Mouse (Mus musculus) neural tube, embryonic 12.5 days (tissue): Measurements from ENCODE around the gene Tsen2. TPM values are rescaled to one million over a fixed set of nuclear protein-coding genes. Genes with fewer than 3 reads are reported as not detected.

Source experiments
- ATAC-seq: fragments of 200-750 bp; cut with Nextera tagmentation; 2 replicates; pipeline ENCODE4 v1.8.0; 2017; ENCODE audit warnings: low read depth, mild to moderate bottlenecking, moderate TSS enrichment, moderate library complexity; ENCODE audit not compliant: low FRiP score
- H3K27ac ChIP-seq: fragments of 300-500 bp; sonication (generic); 2 replicates; pipeline ENCODE4 v1.5.1; 2016
- H3K27me3 ChIP-seq: fragments of 300-500 bp; sonication (generic); replicated peaks from 2 replicates; pipeline ENCODE4 v1.6.1; 2016; ENCODE audit warnings: mild to moderate bottlenecking
- H3K36me3 ChIP-seq: fragments of 300-500 bp; sonication (generic); 2 replicates; pipeline ENCODE4 v1.6.1; 2016; ENCODE audit warnings: mild to moderate bottlenecking
- H3K4me1 ChIP-seq: fragments of 300-500 bp; sonication (generic); 2 replicates; pipeline ENCODE4 v1.6.1; 2016
- H3K4me2 ChIP-seq: fragments of 300-500 bp; sonication (generic); replicated peaks from 2 replicates; pipeline ENCODE4 v1.6.1; 2016; ENCODE audit warnings: mild to moderate bottlenecking
- H3K4me3 ChIP-seq: fragments of 300-500 bp; sonication (generic); 2 replicates; pipeline ENCODE4 v1.5.1; 2016
- H3K9ac ChIP-seq: fragments of 300-500 bp; sonication (generic); 2 replicates; pipeline ENCODE4 v1.6.1; 2016; ENCODE audit warnings: mild to moderate bottlenecking
- H3K9me3 ChIP-seq: fragments of 300-500 bp; sonication (generic); 2 replicates; pipeline ENCODE4 v1.6.1; 2016; ENCODE audit warnings: mild to moderate bottlenecking
- WGBS: fragments of 180-500 bp; shearing (Covaris S2); methylation state at CpG from one replicate; pipeline ENCODE4 v1.1.7; 2016; 5-methylcytosine and 5-hydroxymethylcytosine counted together
- polyA plus RNA-seq: library from polyadenylated mRNA; unstranded; fragments of >200 nt; fragmentation: Nextera tagmentation; extraction: Ambion mirVana; gene quantifications from 2 replicates; pipeline ENCODE4 v1.2.1, GENCODE M21; 2016

Gene Tsen2
- polyA plus RNA-seq, 1 experiment from 2014 or later = 28.2 TPM

DNA sequence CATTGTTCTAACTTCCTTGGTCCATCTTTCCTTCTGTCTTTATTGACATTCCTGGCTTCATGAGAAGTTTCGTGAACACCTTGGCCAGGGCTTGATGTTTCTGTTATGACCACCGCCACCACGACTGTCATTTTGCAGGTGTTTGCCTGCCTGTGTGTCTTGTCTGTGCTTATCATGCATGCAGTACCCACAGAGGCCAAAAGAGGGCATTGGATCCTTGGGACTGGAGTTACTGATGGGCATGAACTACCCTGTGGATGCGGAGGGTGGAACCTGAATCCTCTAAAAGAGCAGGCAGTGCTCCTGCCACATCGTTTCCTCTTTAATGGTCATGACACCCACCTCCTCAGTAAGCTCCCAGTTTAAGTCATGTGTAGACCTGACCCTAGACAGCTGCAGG is 1.8 kb downstream of the Tsen2 start:
- Histone ChIP-seq H3K4me2 (no peak overlapping the region), H3K4me3 (no peak overlapping the region), H3K27ac (no peak overlapping the region), H3K4me1 (peaks cover 6% of the 10 kb centered on the region), H3K27me3 (no peaks in the 10 kb centered on the region), H3K9me3 (no peaks in the 10 kb centered on the region), H3K36me3 (peaks cover 25% of the 10 kb centered on the region), H3K9ac (no peak overlapping the region)
- WGBS = 87% methylated on average over 5 of the region's 5 CpGs
- no peak for ATAC-seq

DNA sequence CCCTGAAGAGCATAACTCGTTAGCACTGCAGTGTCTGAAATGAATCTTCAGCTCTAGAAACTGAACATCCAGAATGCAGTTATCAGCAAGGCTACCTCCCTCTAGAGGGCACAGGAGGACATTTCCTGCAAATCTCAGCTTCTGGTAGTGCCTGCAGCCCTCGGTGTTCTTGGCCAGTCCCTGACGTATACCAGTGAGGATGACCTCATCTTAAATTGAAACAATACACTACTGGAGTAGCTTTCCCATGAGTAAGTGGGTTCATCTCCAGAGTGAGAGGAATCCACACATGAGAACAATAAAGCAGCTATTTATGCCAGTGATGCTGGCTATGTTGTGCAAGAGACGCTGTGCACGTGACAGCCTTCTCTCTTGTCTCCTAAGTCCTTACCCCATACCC is 11.0 kb downstream of the Tsen2 start:
- Histone ChIP-seq H3K9ac (no peak overlapping the region), H3K4me1 (no peaks in the 10 kb centered on the region), H3K4me3 (no peak overlapping the region), H3K27ac (no peak overlapping the region), H3K27me3 (no peaks in the 10 kb centered on the region), H3K4me2 (no peak overlapping the region), H3K9me3 (no peaks in the 10 kb centered on the region), H3K36me3 (peaks cover 60% of the 10 kb centered on the region)
- ATAC-seq = no peak
- 89% methylated on average over 5 of the region's 5 CpGs for WGBS

DNA sequence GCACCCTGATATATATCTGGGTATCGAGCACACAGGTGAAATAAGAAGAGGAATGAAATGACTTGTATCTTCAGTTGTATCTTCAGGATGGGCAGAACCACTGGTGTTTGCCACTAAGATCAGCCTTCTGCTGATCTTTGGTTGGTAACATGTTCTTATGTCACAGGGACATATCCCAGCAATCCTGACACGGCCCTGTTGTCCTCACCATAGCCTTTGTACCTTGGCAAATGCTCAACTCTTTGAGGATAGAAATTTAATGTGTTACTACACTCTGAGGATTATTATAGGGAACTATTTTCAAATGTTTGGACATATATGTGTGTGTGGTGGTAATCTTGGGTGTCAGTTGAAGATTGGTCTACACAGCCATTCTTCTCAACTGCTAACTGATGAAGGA is 13.7 kb downstream of the Tsen2 start:
- Histone ChIP-seq H3K4me2 (no peak overlapping the region), H3K4me3 (no peak overlapping the region), H3K36me3 (peaks cover 48% of the 10 kb centered on the region), H3K4me1 (no peaks in the 10 kb centered on the region), H3K9me3 (no peaks in the 10 kb centered on the region), H3K27me3 (no peaks in the 10 kb centered on the region), H3K27ac (no peak overlapping the region), H3K9ac (no peak overlapping the region)
- WGBS = 96% methylated on average over 2 of the region's 2 CpGs
- ATAC-seq = no peak

DNA sequence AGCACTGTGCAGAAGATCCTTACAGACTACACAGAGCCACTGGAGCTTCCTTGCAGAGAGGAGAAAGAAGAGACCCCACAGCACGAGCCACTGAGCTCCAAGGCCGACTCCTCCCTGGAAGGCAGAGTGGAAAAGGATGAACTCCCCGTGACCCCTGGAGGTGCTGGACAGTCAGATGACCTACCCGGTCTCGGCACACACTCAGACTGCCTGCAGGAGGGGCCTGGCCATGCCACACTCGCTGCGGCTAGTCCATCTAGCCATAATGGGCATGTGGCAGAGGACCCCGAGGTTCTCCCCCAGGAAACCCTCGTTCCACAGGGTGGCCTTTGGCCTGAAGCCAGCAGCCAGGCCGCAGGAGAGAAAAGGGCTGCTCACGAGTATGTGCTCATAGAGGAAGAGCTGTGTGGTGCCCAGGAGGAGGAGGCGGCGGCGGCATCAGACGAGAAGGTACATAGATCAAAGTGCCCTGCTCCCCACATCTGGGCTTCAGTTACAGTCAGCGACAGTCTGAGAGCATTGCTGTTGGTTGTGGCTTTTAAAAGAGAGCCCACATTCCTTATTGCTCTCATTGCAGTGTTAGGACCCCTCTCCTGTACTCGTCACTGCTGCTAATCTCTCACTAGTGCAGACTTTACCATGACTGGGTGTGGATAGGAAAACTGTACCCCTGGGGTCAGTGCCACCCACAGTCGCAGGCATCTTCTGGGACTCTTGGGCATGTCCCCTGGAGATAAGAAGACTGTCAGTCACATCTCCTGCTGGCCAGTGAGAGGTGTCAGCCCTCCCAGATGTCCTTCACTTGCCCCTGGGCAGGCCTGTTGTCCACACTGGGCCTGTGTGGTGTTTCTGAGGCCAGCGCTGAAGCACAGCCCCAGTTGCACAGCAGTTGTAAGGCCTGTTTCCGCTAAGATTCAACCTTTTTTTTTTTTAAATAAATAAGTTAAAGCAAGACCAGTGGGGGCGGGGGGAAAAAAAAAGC is 15.5 kb downstream of the Tsen2 start:
- Histone ChIP-seq H3K36me3 (peaks cover 42% of the 10 kb centered on the region), H3K9ac (no peak overlapping the region), H3K27ac (no peak overlapping the region), H3K4me2 (no peak overlapping the region), H3K4me1 (no peaks in the 10 kb centered on the region), H3K4me3 (no peak overlapping the region), H3K9me3 (no peaks in the 10 kb centered on the region), H3K27me3 (no peaks in the 10 kb centered on the region)
- 77% methylated on average over 21 of the region's 21 CpGs for WGBS
- no peak for ATAC-seq

DNA sequence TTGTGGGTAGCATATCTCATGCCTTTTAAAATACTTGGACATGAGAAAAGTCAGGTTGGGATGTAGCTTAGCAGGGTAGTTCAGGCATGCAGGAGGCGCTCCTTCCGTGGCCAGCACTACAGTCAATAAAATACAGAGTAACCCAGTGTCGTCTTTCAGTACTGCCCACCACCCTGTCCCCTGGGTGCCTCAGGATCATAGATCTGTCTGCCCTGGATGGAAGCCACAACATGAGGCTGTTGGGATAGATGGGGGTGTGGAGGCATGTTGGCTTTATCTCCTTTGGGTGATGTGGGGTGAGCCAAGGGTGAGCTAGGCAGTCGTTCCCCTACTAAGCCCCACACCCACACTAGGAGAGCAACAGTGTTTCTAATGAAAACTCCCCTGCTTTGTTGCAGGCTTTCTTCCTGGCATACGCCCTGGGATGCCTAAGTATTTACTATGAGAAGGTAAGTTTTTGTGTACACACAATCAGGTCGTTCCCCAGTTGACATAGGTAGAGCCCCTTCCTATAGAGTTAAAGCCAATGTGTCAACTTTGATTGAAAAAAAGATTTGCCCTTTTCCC is 21.1 kb downstream of the Tsen2 start:
- Histone ChIP-seq H3K4me2 (no peak overlapping the region), H3K27me3 (no peaks in the 10 kb centered on the region), H3K9me3 (no peaks in the 10 kb centered on the region; the same call in 1 of the 2 replicates), H3K4me1 (no peaks in the 10 kb centered on the region), H3K9ac (no peak overlapping the region), H3K27ac (no peak overlapping the region), H3K4me3 (no peak overlapping the region), H3K36me3 (peaks cover 56% of the 10 kb centered on the region)
- ATAC-seq = no peak
- WGBS = 90% methylated on average over 6 of the region's 6 CpGs

DNA sequence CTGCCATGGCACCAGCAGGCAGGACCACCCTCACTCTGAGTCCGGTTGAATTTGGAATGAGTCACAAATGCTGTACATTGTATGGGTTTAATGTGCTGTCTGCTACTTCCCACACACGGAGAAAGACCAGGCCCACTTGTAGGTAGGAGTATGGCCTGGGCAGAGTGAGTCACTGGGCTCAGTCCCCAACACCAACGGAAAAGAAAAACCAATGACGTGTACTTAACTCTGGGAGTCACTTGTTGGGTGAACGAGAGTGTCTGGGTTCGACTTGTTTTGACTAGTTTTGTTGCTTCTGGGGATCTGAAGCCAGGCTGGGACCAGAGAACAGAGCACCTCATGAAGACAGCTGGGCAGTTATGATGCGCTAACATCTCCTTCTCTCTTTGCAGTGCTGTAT is 29.7 kb downstream of the Tsen2 start:
- Histone ChIP-seq H3K9me3 (no peaks in the 10 kb centered on the region), H3K36me3 (peaks cover 76% of the 10 kb centered on the region), H3K9ac (no peak overlapping the region), H3K27me3 (no peaks in the 10 kb centered on the region), H3K4me3 (no peak overlapping the region), H3K4me1 (no peaks in the 10 kb centered on the region), H3K4me2 (no peak overlapping the region), H3K27ac (no peak overlapping the region)
- WGBS = 94% methylated on average over 7 of the region's 7 CpGs
- no peak for ATAC-seq

DNA sequence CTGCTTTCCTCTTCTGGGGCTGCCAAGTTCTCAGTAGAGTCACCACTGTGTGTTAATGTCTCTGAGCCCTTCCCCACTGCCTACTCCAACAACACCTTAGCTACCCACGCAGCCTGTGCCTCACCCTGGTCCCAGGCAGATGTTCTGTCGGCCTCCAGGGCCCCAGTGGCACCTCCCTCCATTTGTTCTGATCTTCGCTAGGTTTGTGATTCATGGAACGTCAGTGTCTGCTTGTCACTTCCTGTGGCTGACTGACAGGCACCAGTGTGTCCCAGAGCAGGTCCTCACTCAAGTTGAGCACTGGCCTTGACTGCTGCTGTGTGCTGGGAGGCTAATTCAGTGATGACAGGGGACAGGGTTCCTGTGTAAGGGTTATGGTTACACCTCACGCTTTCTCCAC is 32.9 kb downstream of the Tsen2 start:
- Histone ChIP-seq H3K27ac (no peak overlapping the region), H3K9ac (no peak overlapping the region), H3K4me2 (no peak overlapping the region), H3K9me3 (no peaks in the 10 kb centered on the region), H3K4me3 (no peak overlapping the region), H3K36me3 (peaks cover 69% of the 10 kb centered on the region), H3K27me3 (no peaks in the 10 kb centered on the region), H3K4me1 (no peaks in the 10 kb centered on the region)
- ATAC-seq = no peak
- 86% methylated on average over 5 of the region's 5 CpGs for WGBS

DNA sequence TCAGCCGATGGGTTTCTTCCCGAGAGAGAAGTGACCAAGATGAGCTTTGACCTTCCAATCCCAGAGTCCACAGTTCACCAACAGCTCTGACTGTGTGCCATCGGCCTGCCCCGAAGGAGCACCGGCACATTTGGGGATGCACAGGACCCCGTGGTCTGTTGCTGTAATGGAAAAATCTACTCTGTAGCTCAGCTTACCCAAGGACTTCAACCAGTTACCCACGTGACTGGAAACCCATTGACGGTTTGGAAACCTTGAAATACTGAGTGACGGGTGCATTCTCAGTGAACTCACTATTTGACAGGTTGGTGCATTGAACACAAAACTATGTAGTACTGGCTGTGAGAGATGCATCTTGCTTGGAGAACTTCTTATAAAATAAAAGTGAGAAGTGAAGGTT is 33.5 kb downstream of the Tsen2 start:
- no peak for ATAC-seq
- Histone ChIP-seq H3K9ac (no peak overlapping the region), H3K9me3 (no peaks in the 10 kb centered on the region), H3K4me1 (no peaks in the 10 kb centered on the region), H3K4me2 (no peak overlapping the region), H3K4me3 (no peak overlapping the region), H3K36me3 (peaks cover 64% of the 10 kb centered on the region), H3K27me3 (no peaks in the 10 kb centered on the region), H3K27ac (no peak overlapping the region)
- 91% methylated on average over 9 of the region's 9 CpGs for WGBS

DNA sequence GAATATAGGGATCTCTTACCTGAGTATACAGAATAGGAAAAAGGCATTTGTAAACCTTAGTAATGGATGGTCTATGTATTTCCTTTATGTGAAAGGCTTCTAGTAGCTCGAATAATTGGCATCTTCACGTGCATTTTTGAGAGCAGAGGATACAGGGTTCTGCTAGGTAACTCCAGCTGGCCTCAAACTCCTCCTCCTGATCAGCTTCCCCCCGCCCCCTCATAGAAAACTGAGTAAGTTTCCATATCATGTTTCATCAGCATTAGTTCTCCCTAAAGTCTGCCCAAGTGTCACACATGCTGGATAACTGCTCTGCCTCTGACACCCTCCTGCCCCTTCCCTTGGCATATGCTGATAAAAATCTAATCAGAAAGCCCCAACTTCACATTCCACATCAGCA is 36.3 kb downstream of the Tsen2 start:
- H3K4me3 ChIP-seq = no peak overlapping the region
- ATAC-seq = no peak
- peaks cover 47% of the 10 kb centered on the region for H3K36me3 ChIP-seq
- H3K4me2 ChIP-seq = no peak overlapping the region
- no peaks in the 10 kb centered on the region for H3K4me1 ChIP-seq
- H3K9ac ChIP-seq = no peak overlapping the region
- H3K27ac ChIP-seq = no peak overlapping the region
- no peaks in the 10 kb centered on the region for H3K9me3 ChIP-seq
- WGBS = 87% methylated on average over 3 of the region's 3 CpGs
- H3K27me3 ChIP-seq = no peaks in the 10 kb centered on the region

DNA sequence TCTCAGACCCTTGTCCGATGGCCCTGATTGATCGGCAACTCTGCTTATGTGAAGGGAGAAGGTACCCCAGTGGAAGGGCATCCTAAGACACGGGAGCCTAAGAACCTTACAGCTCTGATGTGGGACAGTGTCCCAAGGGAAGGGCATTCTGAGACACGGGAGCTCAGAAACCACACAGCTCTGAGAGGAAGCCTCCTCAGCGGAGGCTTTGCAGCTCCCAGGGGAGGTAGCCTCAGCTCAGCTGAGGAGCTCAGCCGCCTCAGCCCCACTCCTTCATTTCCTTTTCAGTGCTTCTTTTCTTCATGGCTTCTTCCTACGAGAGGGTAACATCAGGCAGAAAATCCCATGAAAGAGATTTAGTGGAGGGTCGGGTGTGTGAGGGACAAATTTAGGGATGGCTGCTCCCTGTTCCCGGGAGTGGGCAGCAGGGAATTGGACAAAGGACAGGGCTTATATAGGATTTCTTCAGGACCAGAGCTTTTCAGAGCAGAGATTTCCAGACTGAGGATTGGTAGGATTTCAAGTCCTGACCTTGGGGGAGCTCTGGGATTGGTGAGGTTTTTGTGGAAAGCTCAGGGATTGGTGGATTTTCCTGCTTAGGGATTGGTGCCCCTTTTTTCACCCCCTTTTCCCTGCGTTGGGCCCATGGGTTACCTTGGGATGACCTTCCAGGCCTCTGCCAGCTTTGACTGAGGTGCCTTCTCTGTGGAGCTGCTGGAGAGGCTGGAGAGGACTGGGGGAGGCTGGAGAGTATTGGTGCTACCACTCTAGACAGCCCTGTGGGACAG is 38.1 kb downstream of the Tsen2 start:
- Histone ChIP-seq H3K27ac (no peak overlapping the region), H3K36me3 (peaks cover 30% of the 10 kb centered on the region), H3K27me3 (no peaks in the 10 kb centered on the region), H3K9me3 (no peaks in the 10 kb centered on the region), H3K9ac (no peak overlapping the region), H3K4me2 (no peak overlapping the region), H3K4me3 (no peak overlapping the region), H3K4me1 (no peaks in the 10 kb centered on the region)
- 83% methylated on average over 10 of the region's 10 CpGs for WGBS
- no peak for ATAC-seq

DNA sequence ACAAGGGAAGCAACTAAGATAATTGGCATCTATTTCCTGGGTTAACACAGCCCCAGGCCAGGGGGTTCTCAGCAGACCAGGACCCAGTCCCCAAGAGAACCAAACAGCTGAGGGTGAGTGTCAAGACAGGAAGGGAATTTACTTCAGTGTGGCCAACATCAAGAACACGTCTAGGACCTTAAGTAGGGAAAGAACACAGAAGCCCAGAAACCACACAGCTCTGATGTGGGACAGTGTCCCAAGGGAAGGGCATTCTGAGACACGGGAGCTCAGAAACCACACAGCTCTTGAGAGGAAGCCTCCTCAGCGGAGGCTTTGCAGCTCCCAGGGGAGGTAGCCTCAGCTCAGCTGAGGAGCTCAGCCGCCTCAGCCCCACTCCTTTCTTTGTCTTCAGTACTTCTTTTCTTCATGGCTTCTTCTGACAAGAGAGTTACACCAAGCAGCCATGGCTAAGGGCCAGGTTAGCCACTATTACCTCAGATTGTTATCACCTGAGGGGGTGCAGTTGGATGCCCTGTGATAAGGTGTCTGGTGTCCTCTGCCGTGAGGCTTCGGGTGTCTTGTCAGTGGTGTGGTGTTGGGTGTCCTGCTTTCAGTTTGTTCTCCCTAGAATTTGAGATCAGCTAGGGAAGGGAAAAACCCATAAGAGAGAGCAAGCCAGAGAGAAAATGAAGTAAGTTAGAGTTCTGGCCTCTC is 39.1 kb downstream of the Tsen2 start:
- H3K9me3 ChIP-seq = no peaks in the 10 kb centered on the region
- peaks cover 21% of the 10 kb centered on the region for H3K36me3 ChIP-seq
- H3K4me1 ChIP-seq = no peaks in the 10 kb centered on the region
- H3K27ac ChIP-seq = no peak overlapping the region
- H3K9ac ChIP-seq = no peak overlapping the region
- no peak for ATAC-seq
- 80% methylated on average over 6 of the region's 6 CpGs for WGBS
- no peaks in the 10 kb centered on the region for H3K27me3 ChIP-seq
- no peak overlapping the region for H3K4me2 ChIP-seq
- H3K4me3 ChIP-seq = no peak overlapping the region

DNA sequence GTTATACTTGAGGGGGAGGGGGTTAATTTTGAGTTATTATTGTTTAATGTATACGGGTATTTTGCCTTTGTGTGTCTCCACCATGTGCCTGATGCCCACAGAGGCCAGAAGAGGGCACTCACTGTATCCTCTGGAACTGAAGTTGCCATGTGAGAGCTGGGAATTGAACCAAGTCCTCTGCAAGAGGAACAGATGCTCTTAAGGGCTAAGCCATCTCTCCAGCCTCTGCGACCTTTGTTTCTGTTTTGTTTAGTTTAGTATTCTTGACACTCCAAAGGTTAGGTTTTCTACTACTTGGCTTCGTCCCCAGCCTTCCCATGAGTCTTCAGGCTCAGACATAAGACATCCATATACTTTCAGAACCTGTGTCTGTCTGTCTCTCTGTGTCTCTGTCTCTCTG is 39.7 kb downstream of the Tsen2 start:
- no peak overlapping the region for H3K9ac ChIP-seq
- 77% methylated on average over 3 of the region's 3 CpGs for whole genome bisulfite sequencing
- H3K4me1 ChIP-seq = no peaks in the 10 kb centered on the region
- ATAC-seq = no peak
- no peak overlapping the region for H3K4me3 ChIP-seq
- H3K9me3 ChIP-seq = no peaks in the 10 kb centered on the region
- H3K4me2 ChIP-seq = no peak overlapping the region
- H3K27me3 ChIP-seq = no peaks in the 10 kb centered on the region
- H3K27ac ChIP-seq = no peak overlapping the region
- H3K36me3 ChIP-seq = peaks cover 15% of the 10 kb centered on the region; the same call in 1 of the 2 replicates
